Mouse (Mus musculus): Measurements from ENCODE around the gene Ypel1. TPM values are rescaled to one million over a fixed set of nuclear protein-coding genes. Genes with fewer than 3 reads are reported as not detected.

Gene Ypel1
- total and polyA plus RNA-seq, 3 experiments = 0.42 to 1.1 TPM; not detected in 1

GRCm38 (mm10) chr16:17053903-17054302, 15.6 kb upstream of the Ypel1 start:
- TF ChIP-seq CTCF (IDR thresholded peaks at IDR 0.05 in 2 of 3, conservative IDR thresholded peaks at IDR 0.05 in 1 of 3; ENCODE audit: control insufficient read depth in 1 of 3, insufficient read depth in 1 of 3, low read depth in 2 of 3, low read length in 3 of 3, poor library complexity in 1 of 3, severe bottlenecking in 1 of 3) = no peak
- no peak for TF ChIP-seq MAX (IDR thresholded peaks at IDR 0.05; ENCODE audit: low read length)
- TF ChIP-seq GATA1 (IDR thresholded peaks at IDR 0.05; ENCODE audit: low read depth, low read length) = no peak
- TF ChIP-seq CHD2 (IDR thresholded peaks at IDR 0.05; ENCODE audit: low read length) = no peak
- TF ChIP-seq ZC3H11A (IDR thresholded peaks at IDR 0.05; ENCODE audit: low read depth, low read length) = no peak
- no peak for TF ChIP-seq ZMIZ1 (IDR thresholded peaks at IDR 0.05; ENCODE audit: low read depth, low read length)
- no peak for TF ChIP-seq BHLHE40 (IDR thresholded peaks at IDR 0.05; ENCODE audit: borderline replicate concordance, low read depth, low read length)
- no peak for TF ChIP-seq MAFK (IDR thresholded peaks at IDR 0.05; ENCODE audit: borderline replicate concordance, low read depth, low read length)
- TF ChIP-seq JUND (IDR thresholded peaks at IDR 0.05; ENCODE audit: low read depth, low read length) = no peak
- TF ChIP-seq EP300 (IDR thresholded peaks at IDR 0.05; ENCODE audit: low read depth in 1 of 2, low read length in 2 of 2) = no peak
- no peak for TF ChIP-seq POLR2AphosphoS5 (IDR thresholded peaks at IDR 0.05; ENCODE audit: borderline replicate concordance, low read depth, low read length)
- no peak for TF ChIP-seq ZKSCAN1 (IDR thresholded peaks at IDR 0.05; ENCODE audit: low read depth, low read length)
- TF ChIP-seq GABPA (IDR thresholded peaks at IDR 0.05; ENCODE audit: low read depth, low read length) = no peak
- no peak overlapping the region for H3K27ac ChIP-seq (ENCODE audit: control insufficient read depth, low read depth, low read length)
- no peak for DNase-seq (ENCODE audit: low read depth, low spot score)
- H3K9ac ChIP-seq (ENCODE audit: control insufficient read depth, low read depth, low read length, poor library complexity, severe bottlenecking) = no peak overlapping the region
- H3K27me3 ChIP-seq (ENCODE audit: control insufficient read depth in 1 of 2, insufficient read depth in 2 of 2, low read length in 2 of 2) = no peaks in the 10 kb centered on the region
- H3K79me2 ChIP-seq (ENCODE audit: control insufficient read depth, insufficient read depth, low read length, poor library complexity) = no peaks in the 10 kb centered on the region
- H3K36me3 ChIP-seq (ENCODE audit: control insufficient read depth in 1 of 2, insufficient read depth in 2 of 2, low read length in 2 of 2) = 0 out of 4 replicates have a peak, but pooled peaks cover 0 to 1% of the 10 kb centered on the region in 2 experiments
- no peaks in the 10 kb centered on the region for H3K9me3 ChIP-seq (replicated peaks; ENCODE audit: insufficient read depth, low read length)
- no peak overlapping the region for H3K4me3 ChIP-seq (ENCODE audit: control insufficient read depth in 1 of 2, insufficient read depth in 1 of 2, low read depth in 2 of 2, low read length in 2 of 2)
- H3K4me1 ChIP-seq (ENCODE audit: control insufficient read depth in 1 of 2, insufficient read depth in 2 of 2, low read length in 2 of 2) = no peaks in the 10 kb centered on the region

- no peak overlapping the region for H3K27ac ChIP-seq (ENCODE audit: control insufficient read depth, low read depth, low read length)
- no peak overlapping the region for H3K4me3 ChIP-seq (ENCODE audit: control insufficient read depth in 1 of 2, insufficient read depth in 1 of 2, low read depth in 2 of 2, low read length in 2 of 2)
- no peak overlapping the region for H3K9ac ChIP-seq (ENCODE audit: control insufficient read depth, low read depth, low read length, poor library complexity, severe bottlenecking)
- no peaks in the 10 kb centered on the region for H3K36me3 ChIP-seq (ENCODE audit: control insufficient read depth in 1 of 2, insufficient read depth in 2 of 2, low read length in 2 of 2)
- no peak for TF ChIP-seq MEF2A (IDR thresholded peaks at IDR 0.05; ENCODE audit: extremely low read depth, insufficient replicate concordance, low read depth, low read length, poor library complexity, severe bottlenecking)
- TF ChIP-seq MAX (IDR thresholded peaks at IDR 0.05; ENCODE audit: low read length) = no peak
- TF ChIP-seq BHLHE40 (IDR thresholded peaks at IDR 0.05; ENCODE audit: borderline replicate concordance, low read depth, low read length) = no peak
- TF ChIP-seq TCF12 (IDR thresholded peaks at IDR 0.05; ENCODE audit: low read depth, low read length) = no peak
- TF ChIP-seq ZC3H11A (IDR thresholded peaks at IDR 0.05; ENCODE audit: low read depth, low read length) = no peak
- no peak for DNase-seq (ENCODE audit: low read depth, low spot score)
- H3K4me1 ChIP-seq (ENCODE audit: control insufficient read depth in 1 of 2, insufficient read depth in 2 of 2, low read length in 2 of 2) = no peaks in the 10 kb centered on the region
- H3K27me3 ChIP-seq (ENCODE audit: control insufficient read depth in 1 of 2, insufficient read depth in 2 of 2, low read length in 2 of 2) = no peaks in the 10 kb centered on the region
- H3K9me3 ChIP-seq (replicated peaks; ENCODE audit: insufficient read depth, low read length) = no peaks in the 10 kb centered on the region
- no peaks in the 10 kb centered on the region for H3K79me2 ChIP-seq (ENCODE audit: control insufficient read depth, insufficient read depth, low read length, poor library complexity)
Observed at GRCm38 (mm10) chr16:17055584-17055983, 13.9 kb upstream of the Ypel1 start.

All from MEL (cell line).